Mouse (Mus musculus): ENCODE measurements around the gene Adnp. TPM values are rescaled to one million over a fixed set of nuclear protein-coding genes. Genes with fewer than 3 reads are reported as not detected.
"Not testable (repeated sequence)": the region's sequence is repeated elsewhere in the genome, so short reads cannot be mapped to it uniquely, and the experiment has no call there.

The Adnp gene
- total RNA-seq, 2 experiments from 2014 or later, result 39.6 to 41.7 TPM

GRCm38 (mm10) chr2:168158911-168159711 lies 47.8 kb downstream of the Adnp start:
- intact Hi-C loops (cut with DNase I), result no loop called here
- DNase-seq, result peak; percentile 21 to 33

- intact Hi-C loops (cut with DNase I), result not testable (repeated sequence)
Measured at GRCm38 (mm10) chr2:168157974-168158373, 48.9 kb downstream of the Adnp start.

GRCm38 (mm10) chr2:168156361-168156760 lies 50.6 kb downstream of the Adnp start:
- intact Hi-C loops (cut with DNase I), result no loop called here
- no peak for DNase-seq

More at GRCm38 (mm10) chr2:168157974-168158373, 48.9 kb downstream of the Adnp start:
- not testable (repeated sequence) for DNase-seq

- DNase-seq, result no peak
- intact Hi-C loops (cut with DNase I), result no loop called here
Measured at GRCm38 (mm10) chr2:168155666-168156065, 51.2 kb downstream of the Adnp start.

GRCm38 (mm10) chr2:168154090-168154881 lies 52.6 kb downstream of the Adnp start:
- intact Hi-C loops (cut with DNase I), result no loop called here
- peak; percentile 74 to 84 for DNase-seq

- DNase-seq, result no peak
- intact Hi-C loops (cut with DNase I), result no loop called here
Measured at GRCm38 (mm10) chr2:168149241-168149640, 57.7 kb downstream of the Adnp start.

GRCm38 (mm10) chr2:168147722-168148432 lies 59.0 kb downstream of the Adnp start:
- DNase-seq, result no peak
- intact Hi-C loops (cut with DNase I), result no loop called here

- peak in 1 of 2 experiments; percentile 50 for DNase-seq
Measured at GRCm38 (mm10) chr2:168145437-168145836, 61.5 kb downstream of the Adnp start.

GRCm38 (mm10) chr2:168143794-168144193 lies 63.1 kb downstream of the Adnp start:
- DNase-seq, result no peak
- intact Hi-C loops (cut with DNase I), result no loop called here

More at GRCm38 (mm10) chr2:168145437-168145836, 61.5 kb downstream of the Adnp start:
- intact Hi-C loops (cut with DNase I), result no loop called here

- intact Hi-C loops (cut with DNase I), result no loop called here
- DNase-seq, result no peak
Measured at GRCm38 (mm10) chr2:168137161-168137560, 69.8 kb downstream of the Adnp start.

Small RNA genes lying within 50 kb of the gene (microRNA-seq; reads per million reads assigned to microRNA genes)
- 0 reads per million in 2 experiments for gene Gm24561

Other genes with a start within 250 kb of the Adnp start
- 1 to 10 TPM in 1 of 2 experiments, under 1 TPM in 1; 0.93 to 1.1 TPM for gene Ripor3, start 196.5 kb downstream of the Adnp start, total RNA-seq (2021)
- 1 to 10 TPM; 2.9 to 3.6 TPM for gene Pard6b, start 126.1 kb downstream of the Adnp start, total RNA-seq (2021)
- 10 to 100 TPM; 16.9 to 19.3 TPM for gene Gm20716, start 23.3 kb upstream of the Adnp start, total RNA-seq (2021)
- gene Dpm1, start 23.5 kb upstream of the Adnp start, total RNA-seq (2021), result 10 to 100 TPM; 66.1 to 73.9 TPM
- gene Mocs3, start 23.5 kb upstream of the Adnp start, total RNA-seq (2021), result 1 to 10 TPM; 5.9 to 6.7 TPM
- under 1 TPM; 0.33 to 0.41 TPM for gene Kcng1, start 74.6 kb upstream of the Adnp start, total RNA-seq (2021)

Measured in heart, postnatal 14 days (tissue).